Mouse (Mus musculus) neural tube, embryonic 14.5 days (tissue): ENCODE measurements around the gene Cldn24. TPM values are rescaled to one million over a fixed set of nuclear protein-coding genes. Genes with fewer than 3 reads are reported as not detected.

Experiments used
- ATAC-seq: fragments of 200-750 bp; cut with Nextera tagmentation; 2 replicates; pipeline ENCODE4 v1.8.0; 2017; ENCODE audit warnings: low read depth, mild to moderate bottlenecking, moderate TSS enrichment, moderate library complexity
- H3K27ac ChIP-seq: fragments of 300-500 bp; sonication (generic); 2 replicates; pipeline ENCODE4 v1.5.1; 2014; ENCODE audit warnings: low read depth, mild to moderate bottlenecking, control low read depth, low read length, moderate library complexity, mixed read lengths
- H3K27me3 ChIP-seq: fragments of 300-500 bp; sonication (generic); 2 replicates; pipeline ENCODE4 v1.6.1; 2014; ENCODE audit warnings: low read length; ENCODE audit not compliant: control insufficient read depth, insufficient read depth
- H3K36me3 ChIP-seq: fragments of 300-500 bp; sonication (generic); 2 replicates; pipeline ENCODE4 v1.6.1; 2014; ENCODE audit warnings: low read length, mixed read lengths; ENCODE audit not compliant: control insufficient read depth, insufficient read depth
- H3K4me1 ChIP-seq: fragments of 300-500 bp; sonication (generic); 2 replicates; pipeline ENCODE4 v1.6.1; 2014; ENCODE audit warnings: low read length; ENCODE audit not compliant: control insufficient read depth, insufficient read depth
- H3K4me2 ChIP-seq: fragments of 300-500 bp; sonication (generic); 2 replicates; pipeline ENCODE4 v1.6.1; 2014; ENCODE audit warnings: mild to moderate bottlenecking, low read depth, low read length, control low read depth
- H3K4me3 ChIP-seq: fragments of 300-500 bp; sonication (generic); 2 replicates; pipeline ENCODE4 v1.5.1; 2014; ENCODE audit warnings: low read depth, low read length, control low read depth, mixed read lengths
- H3K9ac ChIP-seq: fragments of 300-500 bp; sonication (generic); replicated peaks from 2 replicates; pipeline ENCODE4 v1.6.1; 2014; ENCODE audit warnings: low read depth, mild to moderate bottlenecking, control low read depth, low read length, mixed read lengths
- H3K9me3 ChIP-seq: fragments of 300-500 bp; sonication (generic); 2 replicates; pipeline ENCODE4 v1.6.1; 2016; ENCODE audit warnings: low read length; ENCODE audit not compliant: control insufficient read depth
- WGBS: fragments of 180-500 bp; shearing (Covaris S2); extraction: QIAGEN DNeasy Blood & Tissue Kit; methylation state at CpG from one replicate; pipeline ENCODE4 v1.1.7; 2014; 5-methylcytosine and 5-hydroxymethylcytosine counted together
- polyA plus RNA-seq: library from polyadenylated mRNA; unstranded; fragments of >200 nt; fragmentation: Nextera tagmentation; extraction: Ambion mirVana; gene quantifications from 2 replicates; pipeline ENCODE4 v1.2.1, GENCODE M21; 2014

Cldn24 gene
- polyA plus RNA-seq, 1 experiment from 2014 or later, result not detected

- Histone ChIP-seq H3K4me2 (no peak overlapping the region), H3K4me3 (no peak overlapping the region), H3K27ac (no peak overlapping the region), H3K27me3 (no peaks in the 10 kb centered on the region), H3K4me1 (no peaks in the 10 kb centered on the region), H3K9ac (no peak overlapping the region), H3K36me3 (no peaks in the 10 kb centered on the region; the same call in 1 of the 2 replicates), H3K9me3 (no peaks in the 10 kb centered on the region)
- ATAC-seq, result no peak
- 94% methylated on average over 10 of the region's 10 CpGs for WGBS
These were observed 21.7 kb downstream of the Cldn24 start for GRCm38 (mm10) chr8:47843651-47844050.

- no peak for ATAC-seq
- Histone ChIP-seq H3K4me3 (no peak overlapping the region), H3K4me2 (no peak overlapping the region), H3K9me3 (no peaks in the 10 kb centered on the region), H3K27me3 (no peaks in the 10 kb centered on the region), H3K36me3 (0 out of 2 replicates have a peak, but pooled peaks cover 5% of the 10 kb centered on the region), H3K27ac (no peak overlapping the region), H3K9ac (no peak overlapping the region), H3K4me1 (no peaks in the 10 kb centered on the region)
- 30% methylated on average over 13 of the region's 13 CpGs for WGBS
These were observed 24.0 kb downstream of the Cldn24 start for GRCm38 (mm10) chr8:47845956-47846355.

GRCm38 (mm10) chr8:47847161-47847560, 25.2 kb downstream of the Cldn24 start:
- H3K27me3 ChIP-seq, result no peaks in the 10 kb centered on the region
- ATAC-seq, result no peak
- WGBS, result 89% methylated on average over 14 of the region's 14 CpGs
- H3K9ac ChIP-seq, result no peak overlapping the region
- 0 out of 2 replicates have a peak, but pooled peaks cover 5% of the 10 kb centered on the region for H3K36me3 ChIP-seq
- no peak overlapping the region for H3K27ac ChIP-seq
- H3K9me3 ChIP-seq, result no peaks in the 10 kb centered on the region
- no peak overlapping the region for H3K4me2 ChIP-seq
- H3K4me1 ChIP-seq, result no peaks in the 10 kb centered on the region
- no peak overlapping the region for H3K4me3 ChIP-seq

GRCm38 (mm10) chr8:47847931-47848330, 26.0 kb downstream of the Cldn24 start:
- no peak overlapping the region for H3K9ac ChIP-seq
- H3K4me3 ChIP-seq, result no peak overlapping the region
- no peak overlapping the region for H3K27ac ChIP-seq
- no peaks in the 10 kb centered on the region for H3K4me1 ChIP-seq
- H3K36me3 ChIP-seq, result 0 out of 2 replicates have a peak, but pooled peaks cover 5% of the 10 kb centered on the region
- no peaks in the 10 kb centered on the region for H3K9me3 ChIP-seq
- H3K27me3 ChIP-seq, result no peaks in the 10 kb centered on the region
- 93% methylated on average over 6 of the region's 6 CpGs for WGBS
- no peak for ATAC-seq
- no peak overlapping the region for H3K4me2 ChIP-seq

- no peak for ATAC-seq
- Histone ChIP-seq H3K4me2 (no peak overlapping the region), H3K9me3 (no peaks in the 10 kb centered on the region), H3K4me1 (no peaks in the 10 kb centered on the region), H3K27ac (no peak overlapping the region), H3K4me3 (no peak overlapping the region), H3K9ac (no peak overlapping the region), H3K27me3 (no peaks in the 10 kb centered on the region), H3K36me3 (0 out of 2 replicates have a peak, but pooled peaks cover 5% of the 10 kb centered on the region)
- WGBS, result 85% methylated on average over 8 of the region's 8 CpGs
These were observed 27.9 kb downstream of the Cldn24 start for GRCm38 (mm10) chr8:47849842-47850241.

- H3K9me3 ChIP-seq, result no peaks in the 10 kb centered on the region
- no peak overlapping the region for H3K4me2 ChIP-seq
- no peaks in the 10 kb centered on the region for H3K4me1 ChIP-seq
- no peaks in the 10 kb centered on the region for H3K27me3 ChIP-seq
- WGBS, result 77% methylated on average over 12 of the region's 12 CpGs
- no peak overlapping the region for H3K9ac ChIP-seq
- H3K27ac ChIP-seq, result no peak overlapping the region
- peaks cover 5% of the 10 kb centered on the region; the same call in 1 of the 2 replicates for H3K36me3 ChIP-seq
- no peak overlapping the region for H3K4me3 ChIP-seq
- ATAC-seq, result no peak
These were observed 30.0 kb downstream of the Cldn24 start for GRCm38 (mm10) chr8:47851824-47852502.

GRCm38 (mm10) chr8:47852737-47853136, 30.8 kb downstream of the Cldn24 start:
- no peaks in the 10 kb centered on the region for H3K9me3 ChIP-seq
- no peak for ATAC-seq
- WGBS, result 82% methylated on average over 5 of the region's 5 CpGs

GRCm38 (mm10) chr8:47853356-47853755, 31.4 kb downstream of the Cldn24 start:
- Histone ChIP-seq H3K9ac (no peak overlapping the region), H3K27me3 (no peaks in the 10 kb centered on the region), H3K4me3 (no peak overlapping the region), H3K4me2 (no peak overlapping the region), H3K36me3 (peaks cover 5% of the 10 kb centered on the region; the same call in 1 of the 2 replicates), H3K4me1 (no peaks in the 10 kb centered on the region), H3K9me3 (no peaks in the 10 kb centered on the region), H3K27ac (no peak overlapping the region)
- WGBS, result 93% methylated on average over 5 of the region's 5 CpGs
- ATAC-seq, result no peak

More at GRCm38 (mm10) chr8:47852737-47853136, 30.8 kb downstream of the Cldn24 start:
- H3K9ac ChIP-seq, result no peak overlapping the region
- no peak overlapping the region for H3K27ac ChIP-seq
- peaks cover 5% of the 10 kb centered on the region; the same call in 1 of the 2 replicates for H3K36me3 ChIP-seq
- no peaks in the 10 kb centered on the region for H3K27me3 ChIP-seq
- no peak overlapping the region for H3K4me3 ChIP-seq
- no peaks in the 10 kb centered on the region for H3K4me1 ChIP-seq
- H3K4me2 ChIP-seq, result no peak overlapping the region

- H3K4me1 ChIP-seq, result 0 out of 2 replicates have a peak, but pooled peaks cover 4% of the 10 kb centered on the region
- no peak for ATAC-seq
- 0 out of 2 replicates have a peak overlapping the region, but pooled peaks have one; percentile 48 for H3K27ac ChIP-seq
- no peak overlapping the region for H3K9ac ChIP-seq
- no peaks in the 10 kb centered on the region; the same call in 1 of the 2 replicates for H3K36me3 ChIP-seq
- H3K4me2 ChIP-seq, result no peak overlapping the region
- WGBS, result 83% methylated on average over 12 of the region's 12 CpGs
- H3K9me3 ChIP-seq, result no peaks in the 10 kb centered on the region
- no peak overlapping the region for H3K4me3 ChIP-seq
- H3K27me3 ChIP-seq, result no peaks in the 10 kb centered on the region
These were observed 37.3 kb downstream of the Cldn24 start for GRCm38 (mm10) chr8:47859259-47859658.
